In genomic region chr7:99468283-99469132, GRCm38 (mm10) we compare ENCODE assay signal across 8 mouse cellular contexts. TPM values are rescaled to one million over a fixed set of nuclear protein-coding genes. Genes with fewer than 3 reads are reported as not detected.
DNase-seq lines count a peak whose midpoint lies in the region; ATAC-seq and TF ChIP-seq lines count a peak whose summit lies in the region.

No protein-coding gene starts in this region.

- H3K4me2 ChIP-seq in hindbrain, postnatal 0 days (ENCODE audit: low read depth, low read length), result peak overlapping the region; percentile 67

- H3K4me1 ChIP-seq in hindbrain, postnatal 0 days (ENCODE audit: insufficient read depth, low read length), result peaks cover 26% of the 10 kb centered on the region

- no peaks in the 10 kb centered on the region for H3K9me3 ChIP-seq in hindbrain, postnatal 0 days (ENCODE audit: low read length)

- TF ChIP-seq CTCF in gastrocnemius, adult 2 months (IDR thresholded peaks at IDR 0.05), result peak; percentile 50
- TF ChIP-seq CTCF in hindbrain, postnatal 0 days (IDR thresholded peaks at IDR 0.05; ENCODE audit: low read depth), result peak; percentile 53

- intact Hi-C loops in gastrocnemius, adult 2 months (cut with DNase I), result no loop called here
- intact Hi-C loops in left cerebral cortex, postnatal 4 days (cut with DNase I), result no loop called here

- H3K4me3 ChIP-seq in gastrocnemius, adult 2 months, result peak overlapping the region; percentile 73
- H3K4me3 ChIP-seq in hindbrain, postnatal 0 days (ENCODE audit: low read length), result peak overlapping the region; percentile 46

- no peaks in the 10 kb centered on the region for H3K27me3 ChIP-seq in hindbrain, postnatal 0 days (ENCODE audit: insufficient read depth, low read length)

- peak overlapping the region; percentile 54; the same call in 1 of the 2 replicates for H3K27ac ChIP-seq in gastrocnemius, adult 2 months
- H3K27ac ChIP-seq in hindbrain, postnatal 0 days, result peak overlapping the region; percentile 92

- 2% methylated on average over 121 of the region's 145 CpGs for WGBS in hindbrain, postnatal 0 days

- no peaks in the 10 kb centered on the region for H3K36me3 ChIP-seq in hindbrain, postnatal 0 days (ENCODE audit: insufficient read depth, low read length)

- H3K9ac ChIP-seq in hindbrain, postnatal 0 days (replicated peaks; ENCODE audit: low read length), result peak overlapping the region; percentile 65

- ATAC-seq in hindbrain, postnatal 0 days, result peak; percentile 87
- 0 out of 2 replicates have a peak, but pooled peaks have one; percentile 20 for ATAC-seq in megakaryocyte-erythroid progenitor cell, adult 5-6 weeks (replicated peaks; ENCODE audit: low FRiP score, low TSS enrichment, poor library complexity, severe bottlenecking)

- DNase-seq in R1 (ENCODE audit: low read depth, low spot score), result peak; percentile 66
- DNase-seq in cerebellum, postnatal 25 days, result peak; percentile 65 to 75
- DNase-seq in gastrocnemius, adult 2 months, result peak; percentile 79
- DNase-seq in hindbrain, postnatal 0 days (ENCODE audit: low spot score), result peak; percentile 93
- peak; percentile 82 for DNase-seq in left cerebral cortex, postnatal 4 days
- DNase-seq in right cerebral cortex, postnatal 10 days (ENCODE audit: low spot score in 2 of 2), result peak; percentile 86 to 91
- DNase-seq in urinary bladder, postnatal 14 days (ENCODE audit: low spot score), result peak; percentile 80

RNA-seq across cellular contexts. Expression of gene Klhl35, which starts 2.7 kb away (rescaled TPM):
- total RNA-seq in gastrocnemius, adult 2 months (2021), result not detected
- total RNA-seq in hindbrain, postnatal 0 days (2014; rRNA removed), result 2.3 and 3.3 TPM in 2 replicates
- 2.3 TPM in 2 replicates for polyA plus RNA-seq in hindbrain, postnatal 0 days (2015; fragmentation: Nextera tagmentation; extraction: Ambion mirVana)
- 1 to 10 TPM; 4.8 to 5.8 TPM for total RNA-seq in left cerebral cortex, postnatal 4 days (2021)
- 2.1 TPM in 1 of 2 replicates, not detected in the other for total RNA-seq in megakaryocyte-erythroid progenitor cell, adult 5-6 weeks (2014; fragmentation: Nextera tagmentation)
- 0.65 TPM in 1 of 2 replicates, not detected in the other for total RNA-seq in megakaryocyte-erythroid progenitor cell, adult 5-6 weeks (2017)

RNA-seq across cellular contexts. Expression of gene Rps3, which starts 15.0 kb away (rescaled TPM):
- 100 to 1,000 TPM; 242 to 287 TPM for total RNA-seq in gastrocnemius, adult 2 months (2021)
- total RNA-seq in hindbrain, postnatal 0 days (2014; rRNA removed), result 526 and 754 TPM in 2 replicates
- polyA plus RNA-seq in hindbrain, postnatal 0 days (2015; fragmentation: Nextera tagmentation; extraction: Ambion mirVana), result 456 and 459 TPM in 2 replicates
- total RNA-seq in left cerebral cortex, postnatal 4 days (2021), result 100 to 1,000 TPM; 379 to 396 TPM
- total RNA-seq in megakaryocyte-erythroid progenitor cell, adult 5-6 weeks (2014; fragmentation: Nextera tagmentation), result 1,003 and 1,349 TPM in 2 replicates
- 1,982 and 2,496 TPM in 2 replicates for total RNA-seq in megakaryocyte-erythroid progenitor cell, adult 5-6 weeks (2017)

Comparison
In these comparisons a context has a peak if more than half of its experiments do, and no peak if none do; other contexts are left out.
1. Peak in every context shown above with its lines: DNase-seq, ATAC-seq, H3K4me3 ChIP-seq and H3K27ac ChIP-seq.